Mouse (Mus musculus): ENCODE results near the gene Xirp1.

Xirp1 gene

DNA sequence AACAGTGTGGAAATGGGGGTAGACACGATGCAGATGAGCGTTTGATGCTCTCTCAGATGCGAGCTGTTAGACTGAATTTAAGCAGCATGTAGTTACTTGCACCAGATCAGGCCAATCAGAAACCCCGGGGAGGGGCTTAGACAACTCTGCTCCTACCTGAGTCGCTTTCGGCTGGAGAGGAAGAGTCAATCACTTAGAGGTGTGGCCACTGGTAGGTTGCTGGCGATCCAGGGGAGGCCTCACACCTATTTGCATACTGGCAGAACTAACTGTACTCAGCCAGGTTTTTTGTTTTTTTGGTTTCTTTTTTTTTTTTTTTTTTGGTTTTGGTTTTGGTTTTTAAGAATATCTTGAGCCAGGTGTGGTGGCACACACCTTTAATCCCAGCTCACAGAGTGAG, 35.1 kb downstream of the Xirp1 start:
- DNase-seq (ENCODE audit: extremely low read depth, insufficient read length, low spot score): no peak

GRCm38 (mm10) chr9:119985881-119986574, 37.4 kb downstream of the Xirp1 start:
- DNase-seq (ENCODE audit: extremely low read depth, insufficient read length, low spot score): no peak

- DNase-seq (ENCODE audit: extremely low read depth, insufficient read length, low spot score): peak; percentile 38
These were observed 38.8 kb downstream of the Xirp1 start, which contains the start of gene Csrnp1 for GRCm38 (mm10) chr9:119984536-119985011. TSS of gene Csrnp1 (minus strand) at chr9:119984658.

- DNase-seq (ENCODE audit: extremely low read depth, insufficient read length, low spot score): peak; percentile 83
These were observed 39.5 kb downstream of the Xirp1 start for GRCm38 (mm10) chr9:119983585-119984535.

DNA sequence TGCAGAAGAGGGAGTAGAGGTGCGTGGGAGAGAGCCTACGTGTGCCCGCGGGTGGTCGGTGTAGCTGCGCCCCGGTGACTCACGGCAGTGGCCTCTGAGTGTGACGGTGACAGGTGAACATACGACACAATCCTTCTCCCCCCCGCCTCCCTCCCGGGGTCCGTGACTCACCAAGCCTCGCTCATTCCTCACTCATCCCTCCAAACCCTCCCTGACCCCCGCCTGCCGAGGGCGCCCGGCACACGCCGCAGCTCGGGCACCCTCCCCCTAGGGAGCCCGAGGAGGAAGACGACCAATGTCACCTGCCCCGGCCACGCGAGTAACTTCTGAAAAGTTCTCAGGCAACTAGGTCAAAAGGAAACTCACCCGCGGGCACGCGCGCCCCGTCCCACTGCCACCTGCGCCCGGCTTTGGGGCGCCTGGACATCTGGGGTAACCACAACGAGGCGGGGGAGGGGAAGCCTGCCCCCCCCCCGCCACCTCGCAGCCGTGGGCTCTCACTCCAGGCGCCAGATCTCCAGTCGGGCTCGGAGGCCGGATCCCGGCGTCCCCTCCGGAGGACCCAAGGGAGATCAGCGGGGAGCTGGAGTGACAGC, 40.3 kb downstream of the Xirp1 start:
- DNase-seq (ENCODE audit: extremely low read depth, insufficient read length, low spot score): peak; percentile 85

DNA sequence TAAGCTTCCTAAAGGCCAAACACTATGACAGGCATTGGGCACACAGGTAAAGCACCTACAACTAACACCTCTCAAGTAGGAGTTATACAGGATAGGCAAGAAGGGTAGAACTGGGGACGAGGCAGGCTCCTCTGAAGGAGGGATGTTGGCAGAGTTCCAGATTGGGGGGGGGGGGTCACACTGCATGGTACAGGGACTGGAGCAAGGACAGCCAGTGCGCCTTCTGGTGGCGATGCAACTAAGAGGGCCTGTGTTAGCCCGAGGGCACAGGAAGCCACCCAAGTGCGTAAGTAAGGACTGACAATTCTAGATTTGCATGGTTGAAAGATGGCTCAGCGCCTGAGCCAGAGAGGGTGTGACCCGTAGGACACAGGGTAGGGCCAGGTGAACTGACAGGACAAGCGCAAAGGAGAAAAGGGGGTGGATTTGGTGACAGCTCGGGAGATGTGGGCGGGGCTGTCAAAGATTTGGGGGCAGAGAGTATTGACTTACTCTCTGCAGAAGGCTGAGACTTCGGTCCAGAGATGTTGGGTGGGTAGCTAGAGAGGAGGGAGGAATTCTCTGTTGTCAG, 41.1 kb downstream of the Xirp1 start:
- DNase-seq (ENCODE audit: extremely low read depth, insufficient read length, low spot score): peak; percentile 72

- peak; percentile 75 for DNase-seq (ENCODE audit: extremely low read depth, insufficient read length, low spot score)
These were observed 41.9 kb downstream of the Xirp1 start for GRCm38 (mm10) chr9:119981183-119982179.

- no peak for DNase-seq (ENCODE audit: extremely low read depth, insufficient read length, low spot score)
These were observed 42.6 kb downstream of the Xirp1 start for GRCm38 (mm10) chr9:119980770-119981182.

GRCm38 (mm10) chr9:119979749-119980148, 43.6 kb downstream of the Xirp1 start:
- DNase-seq (ENCODE audit: extremely low read depth, insufficient read length, low spot score): no peak

- DNase-seq (ENCODE audit: extremely low read depth, insufficient read length, low spot score): no peak
These were observed 44.5 kb downstream of the Xirp1 start for GRCm38 (mm10) chr9:119978811-119979441.

GRCm38 (mm10) chr9:119978151-119978810, 45.1 kb downstream of the Xirp1 start:
- DNase-seq (ENCODE audit: extremely low read depth, insufficient read length, low spot score): no peak

GRCm38 (mm10) chr9:119977557-119978060, 45.8 kb downstream of the Xirp1 start:
- DNase-seq (ENCODE audit: extremely low read depth, insufficient read length, low spot score): no peak

GRCm38 (mm10) chr9:119976704-119977556, 46.5 kb downstream of the Xirp1 start:
- DNase-seq (ENCODE audit: extremely low read depth, insufficient read length, low spot score): no peak

DNA sequence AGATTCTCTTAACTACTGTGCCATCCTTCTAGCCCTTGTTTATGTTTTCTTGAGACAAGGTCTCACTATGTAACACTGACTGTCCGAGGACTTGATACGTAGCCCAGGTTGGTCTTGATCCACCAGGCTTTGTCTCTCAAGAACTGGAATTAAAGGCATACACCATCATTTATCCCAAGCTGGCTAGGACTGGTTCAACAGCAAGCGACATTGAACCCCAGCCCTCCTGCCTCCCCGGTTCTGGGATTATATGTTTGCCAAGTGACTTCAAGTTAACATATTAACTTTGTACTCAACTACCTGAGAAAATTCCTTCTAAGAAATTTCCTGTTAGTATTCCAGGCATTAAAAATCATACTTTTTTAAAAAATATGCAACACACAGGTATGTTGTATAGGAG, 48.1 kb downstream of the Xirp1 start:
- no peak for DNase-seq (ENCODE audit: extremely low read depth, insufficient read length, low spot score)

GRCm38 (mm10) chr9:119974609-119975008, 48.8 kb downstream of the Xirp1 start:
- no peak for DNase-seq (ENCODE audit: extremely low read depth, insufficient read length, low spot score)

DNA sequence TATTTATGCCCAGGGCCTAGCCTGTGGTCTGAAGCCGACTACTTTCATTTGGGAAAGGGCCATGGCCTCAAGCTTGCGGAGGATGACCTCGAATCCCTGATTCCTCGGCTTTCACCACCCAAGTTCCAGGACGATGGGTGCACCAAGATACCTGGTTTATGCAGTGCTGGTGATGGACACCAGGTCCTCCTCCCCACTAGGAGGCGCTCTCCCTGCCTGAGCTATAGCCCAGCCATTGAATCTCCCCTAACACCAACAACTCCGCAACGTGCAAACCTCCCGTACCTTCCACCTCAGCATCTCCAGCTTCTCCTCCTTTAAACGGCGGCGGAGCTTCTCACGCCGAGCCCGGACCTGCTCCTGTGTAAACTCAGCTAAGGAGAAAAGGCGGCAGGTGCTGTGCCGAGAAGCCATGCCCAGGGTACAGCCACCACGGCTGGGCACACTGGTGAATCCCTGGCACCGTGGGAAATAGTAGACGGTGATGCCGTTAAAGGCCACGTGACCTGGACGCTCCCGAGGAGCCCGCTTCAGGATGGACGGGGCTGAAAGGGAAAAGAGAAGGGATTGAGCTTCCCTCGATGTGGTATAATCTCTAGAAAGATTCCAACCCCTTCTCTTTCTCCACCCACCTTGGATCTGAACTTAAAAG, 49.4 kb downstream of the Xirp1 start:
- DNase-seq (ENCODE audit: extremely low read depth, insufficient read length, low spot score): no peak

- no peak for DNase-seq (ENCODE audit: extremely low read depth, insufficient read length, low spot score)
These were observed 50.1 kb downstream of the Xirp1 start for GRCm38 (mm10) chr9:119973281-119973680.

All from 3134 (cell line).